Mouse (Mus musculus): ENCODE data around the gene Gm9817.

- TF ChIP-seq MAFK (IDR thresholded peaks at IDR 0.05; ENCODE audit: insufficient read depth, low read depth, low read length) (no peak), CHD2 (IDR thresholded peaks at IDR 0.05; ENCODE audit: low read depth, low read length) (no peak)
Observed at GRCm38 (mm10) chr13:45059206-45059605, 19.3 kb upstream of the Gm9817 start.
